Mouse (Mus musculus): Measurements from ENCODE around the gene Dnah10.

- no peak for TF ChIP-seq CTCF (IDR thresholded peaks at IDR 0.05; ENCODE audit: borderline replicate concordance, control insufficient read depth, extremely low read depth, insufficient read depth, low read length, poor library complexity)
- no peak for TF ChIP-seq POLR2A (IDR thresholded peaks at IDR 0.05; ENCODE audit: control insufficient read depth, extremely low read depth, insufficient read depth, low read length, poor library complexity)
Measured at GRCm38 (mm10) chr5:124741898-124742599, 17.2 kb downstream of the Dnah10 start.

Data from thymus, adult 2 months (tissue).